Mouse (Mus musculus): ENCODE results near the gene Ces2a.

The Ces2a gene

GRCm38 (mm10) chr8:104733753-104734152 lies at the start of gene Ces2a:
Ces2a (plus strand) TSS chr8:104734003.
- DNase-seq (ENCODE audit: low spot score) = no peak

GRCm38 (mm10) chr8:104688433-104688832 lies 45.4 kb upstream of the Ces2a start:
- no peak for DNase-seq (ENCODE audit: low spot score)

- no peak for DNase-seq (ENCODE audit: low spot score)
Observed at GRCm38 (mm10) chr8:104698556-104698955, 35.2 kb upstream of the Ces2a start.

- DNase-seq (ENCODE audit: low spot score) = no peak
Observed at GRCm38 (mm10) chr8:104701900-104702299, 31.9 kb upstream of the Ces2a start.

GRCm38 (mm10) chr8:104721166-104721565 lies 12.6 kb upstream of the Ces2a start:
- DNase-seq (ENCODE audit: low spot score) = no peak

- DNase-seq (ENCODE audit: low spot score) = no peak
Observed at GRCm38 (mm10) chr8:104731451-104731850, 2.4 kb upstream of the Ces2a start.

GRCm38 (mm10) chr8:104731969-104732368 lies 1.8 kb upstream of the Ces2a start:
- no peak for DNase-seq (ENCODE audit: low spot score)

GRCm38 (mm10) chr8:104742039-104742438 lies 8.2 kb downstream of the Ces2a start:
- no peak for DNase-seq (ENCODE audit: low spot score)

GRCm38 (mm10) chr8:104743410-104743809 lies 9.6 kb downstream of the Ces2a start:
- DNase-seq (ENCODE audit: low spot score) = no peak

GRCm38 (mm10) chr8:104752818-104753217 lies 19.0 kb downstream of the Ces2a start:
- no peak for DNase-seq (ENCODE audit: low spot score)

- no peak for DNase-seq (ENCODE audit: low spot score)
Observed at GRCm38 (mm10) chr8:104757621-104758020, 23.8 kb downstream of the Ces2a start.

- no peak for DNase-seq (ENCODE audit: low spot score)
Observed at GRCm38 (mm10) chr8:104758209-104758608, 24.4 kb downstream of the Ces2a start.

- DNase-seq (ENCODE audit: low spot score) = no peak
Observed at GRCm38 (mm10) chr8:104761126-104761525, 27.3 kb downstream of the Ces2a start.

GRCm38 (mm10) chr8:104766485-104766884 lies 32.7 kb downstream of the Ces2a start:
- DNase-seq (ENCODE audit: low spot score) = no peak

GRCm38 (mm10) chr8:104770365-104770764 lies 36.6 kb downstream of the Ces2a start:
- DNase-seq (ENCODE audit: low spot score) = no peak

- no peak for DNase-seq (ENCODE audit: low spot score)
Observed at GRCm38 (mm10) chr8:104787049-104787448, 53.2 kb downstream of the Ces2a start.

GRCm38 (mm10) chr8:104788929-104789328 lies 55.1 kb downstream of the Ces2a start:
- DNase-seq (ENCODE audit: low spot score) = no peak

GRCm38 (mm10) chr8:104789886-104790680 lies 56.3 kb downstream of the Ces2a start:
- peak; percentile 39 for DNase-seq (ENCODE audit: low spot score)

Data from lung, postnatal 25 days (tissue).